ENCODE assay signal across 16 mouse cellular contexts in the genomic region with DNA sequence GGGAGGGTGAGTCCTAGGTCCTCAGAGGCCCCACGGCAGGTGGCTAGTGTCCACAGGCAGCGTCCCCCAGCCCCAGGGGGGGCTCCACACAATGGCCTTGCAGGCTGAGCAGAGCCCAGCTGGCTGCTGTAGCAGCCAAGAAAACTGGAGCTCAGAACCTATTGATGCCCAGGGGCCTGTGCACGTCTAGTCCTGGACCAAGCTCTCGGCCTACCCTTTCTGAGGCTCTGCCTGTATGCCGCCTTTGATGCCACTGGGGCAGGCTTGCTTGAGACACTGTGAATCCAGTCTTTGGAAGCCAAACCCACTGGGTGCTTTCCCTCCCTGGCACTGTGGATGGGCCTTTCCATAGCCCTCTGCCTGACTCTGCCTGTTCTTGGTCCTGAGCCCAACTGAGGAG. TPM values are rescaled to one million over a fixed set of nuclear protein-coding genes. Genes with fewer than 3 reads are reported as not detected.
A peak's percentile ranks its signal among the peaks of the same experiment; 100 is the strongest.
DNase-seq lines count a peak whose midpoint lies in the region; ATAC-seq and TF ChIP-seq lines count a peak whose summit lies in the region.
"Had no signal": no experiment of that assay in that cellular context is flagged by ENCODE, and none has a peak within 500 bp of the region (broad histone marks: within the 10 kb centered on the region; RNA-seq: fewer than 3 reads in every experiment).

No protein-coding gene starts in this region.

- H3K4me3 ChIP-seq in forebrain, embryonic 13.5 days: no peak overlapping the region
- H3K4me3 ChIP-seq in forebrain, embryonic 12.5 days (replicated peaks): no peak overlapping the region
- H3K4me3 ChIP-seq in lung, adult 2 months (replicated peaks; ENCODE audit: extremely low read depth, low read depth, low read length): no peak overlapping the region
- H3K4me3 ChIP-seq in intestine, postnatal 0 days (ENCODE audit: low read depth, low read length): no peak overlapping the region
- H3K4me3 ChIP-seq: embryonic facial prominence, embryonic 15.5 days; limb, embryonic 13.5 days; midbrain, embryonic 12.5 days had no signal

- no peaks in the 10 kb centered on the region for H3K36me3 ChIP-seq in forebrain, embryonic 13.5 days (ENCODE audit: poor library complexity, severe bottlenecking)
- H3K36me3 ChIP-seq in forebrain, embryonic 12.5 days (replicated peaks): no peaks in the 10 kb centered on the region
- no peaks in the 10 kb centered on the region for H3K36me3 ChIP-seq in intestine, postnatal 0 days (ENCODE audit: control insufficient read depth, insufficient read depth)
- H3K36me3 ChIP-seq: embryonic facial prominence, embryonic 15.5 days; limb, embryonic 13.5 days; midbrain, embryonic 12.5 days had no signal

- peak overlapping the region; percentile 31; the same call in 1 of the 2 replicates for H3K27ac ChIP-seq in forebrain, embryonic 13.5 days
- H3K27ac ChIP-seq in forebrain, embryonic 12.5 days: no peak overlapping the region
- H3K27ac ChIP-seq in intestine, postnatal 0 days (ENCODE audit: low read depth, low read length): no peak overlapping the region
- H3K27ac ChIP-seq: embryonic facial prominence, embryonic 15.5 days; limb, embryonic 13.5 days; midbrain, embryonic 12.5 days had no signal

- ATAC-seq in forebrain, embryonic 13.5 days: no peak
- no peak for ATAC-seq in forebrain, embryonic 12.5 days (ENCODE audit: low FRiP score)
- no peak for ATAC-seq in intestine, postnatal 0 days

- peaks cover 19% of the 10 kb centered on the region for H3K4me1 ChIP-seq in forebrain, embryonic 13.5 days
- H3K4me1 ChIP-seq in forebrain, embryonic 12.5 days: peaks cover 19% of the 10 kb centered on the region
- H3K4me1 ChIP-seq in lung, adult 2 months (ENCODE audit: control insufficient read depth, insufficient read depth, low read length): no peaks in the 10 kb centered on the region
- no peaks in the 10 kb centered on the region for H3K4me1 ChIP-seq in intestine, postnatal 0 days (replicated peaks; ENCODE audit: control insufficient read depth, insufficient read depth, low read length)

- H3K27me3 ChIP-seq in forebrain, embryonic 13.5 days: no peaks in the 10 kb centered on the region
- 0 out of 2 replicates have a peak, but pooled peaks cover 1% of the 10 kb centered on the region for H3K27me3 ChIP-seq in forebrain, embryonic 12.5 days
- H3K27me3 ChIP-seq in intestine, postnatal 0 days (replicated peaks; ENCODE audit: control insufficient read depth, insufficient read depth, low read length): no peaks in the 10 kb centered on the region
- H3K27me3 ChIP-seq: embryonic facial prominence, embryonic 15.5 days; limb, embryonic 13.5 days had no signal

- 54% methylated on average over 5 of the region's 5 CpGs for WGBS in forebrain, embryonic 13.5 days
- WGBS in forebrain, embryonic 12.5 days: 76% methylated on average over 5 of the region's 5 CpGs
- whole genome bisulfite sequencing in lung, adult 2 months: 76% methylated on average over 5 of the region's 5 CpGs
- WGBS in intestine, postnatal 0 days: 81% methylated on average over 5 of the region's 5 CpGs

- DNase-seq in right cerebral cortex, postnatal 36 days (ENCODE audit: low spot score in 2 of 2): peak; percentile 19 to 27
- no peak for DNase-seq in right cerebral cortex, postnatal 25 days
- DNase-seq in layer of hippocampus, postnatal 14 days (ENCODE audit: low spot score in 2 of 2): peak; percentile 34 to 60
- peak; percentile 90 for DNase-seq in retina, postnatal 1 day
- no peak for DNase-seq in lung, adult 2 months
- DNase-seq: gastrocnemius, postnatal 25 days; kidney, adult 8-10 months; thymus, postnatal 14 days had no signal

- H3K9me3 ChIP-seq in forebrain, embryonic 13.5 days (replicated peaks): no peaks in the 10 kb centered on the region
- no peaks in the 10 kb centered on the region for H3K9me3 ChIP-seq in forebrain, embryonic 12.5 days
- H3K9me3 ChIP-seq in intestine, postnatal 0 days (ENCODE audit: control insufficient read depth): no peaks in the 10 kb centered on the region
- H3K9me3 ChIP-seq: embryonic facial prominence, embryonic 15.5 days; limb, embryonic 13.5 days; midbrain, embryonic 12.5 days had no signal

- no peak for TF ChIP-seq CTCF in lung, adult 2 months (IDR thresholded peaks at IDR 0.05; ENCODE audit: insufficient read depth, low read length)
- no peak for TF ChIP-seq CTCF in intestine, postnatal 0 days (IDR thresholded peaks at IDR 0.05; ENCODE audit: low read depth)

- no peak overlapping the region for H3K9ac ChIP-seq in forebrain, embryonic 13.5 days
- H3K9ac ChIP-seq in forebrain, embryonic 12.5 days: no peak overlapping the region
- H3K9ac ChIP-seq in intestine, postnatal 0 days (ENCODE audit: low read depth, low read length): no peak overlapping the region
- H3K9ac ChIP-seq: embryonic facial prominence, embryonic 15.5 days; limb, embryonic 13.5 days; midbrain, embryonic 12.5 days had no signal

- TF ChIP-seq POLR2A in lung, adult 2 months (IDR thresholded peaks at IDR 0.05; ENCODE audit: borderline replicate concordance, extremely low read depth, low read depth, low read length): no peak

- no peak overlapping the region for H3K4me2 ChIP-seq in forebrain, embryonic 13.5 days
- no peak overlapping the region for H3K4me2 ChIP-seq in forebrain, embryonic 12.5 days
- no peak overlapping the region for H3K4me2 ChIP-seq in intestine, postnatal 0 days (replicated peaks; ENCODE audit: low read depth)
- H3K4me2 ChIP-seq: embryonic facial prominence, embryonic 15.5 days; limb, embryonic 13.5 days; midbrain, embryonic 12.5 days had no signal

RNA-seq across cellular contexts. Expression of gene Sstr5, which starts 22.4 kb away (rescaled TPM):
- polyA plus RNA-seq in forebrain, embryonic 13.5 days (2015; fragmentation: Nextera tagmentation; extraction: Ambion mirVana): 0.10 and 0.11 TPM in 2 replicates
- polyA plus RNA-seq in forebrain, embryonic 12.5 days (2016; fragmentation: Nextera tagmentation; extraction: Ambion mirVana): 0.10 TPM in 1 of 2 replicates, not detected in the other
- total RNA-seq in layer of hippocampus, postnatal 14 days (2021): under 1 TPM; 0.14 to 0.16 TPM
- polyA plus RNA-seq in lung, adult 2 months (2012; rRNA removed): 0.06 and 0.08 TPM in 2 replicates
- 0.64 and 0.77 TPM in 2 replicates for polyA plus RNA-seq in intestine, postnatal 0 days (2015; fragmentation: Nextera tagmentation; extraction: Ambion mirVana)
- total RNA-seq: gastrocnemius, postnatal 25 days; neutrophil, adult 5-6 weeks had no signal
- polyA plus RNA-seq: C2C12 had no signal

RNA-seq across cellular contexts. Expression of gene Sox8, which starts 51.0 kb away (rescaled TPM):
- polyA plus RNA-seq in forebrain, embryonic 13.5 days (2015; fragmentation: Nextera tagmentation; extraction: Ambion mirVana): 15.3 and 17.5 TPM in 2 replicates
- polyA plus RNA-seq in forebrain, embryonic 12.5 days (2016; fragmentation: Nextera tagmentation; extraction: Ambion mirVana): 10.3 and 15.1 TPM in 2 replicates
- 10 to 100 TPM; 78.2 to 81.1 TPM for total RNA-seq in layer of hippocampus, postnatal 14 days (2021)
- 0.49 and 0.62 TPM in 2 replicates for polyA plus RNA-seq in lung, adult 2 months (2012; rRNA removed)
- polyA plus RNA-seq in intestine, postnatal 0 days (2015; fragmentation: Nextera tagmentation; extraction: Ambion mirVana): 1.7 and 2.5 TPM in 2 replicates
- total RNA-seq: neutrophil, adult 5-6 weeks had no signal

RNA-seq across cellular contexts. Expression of gene Lmf1, which starts 59.4 kb away (rescaled TPM):
- polyA plus RNA-seq in forebrain, embryonic 13.5 days (2015; fragmentation: Nextera tagmentation; extraction: Ambion mirVana): 19.7 and 20.9 TPM in 2 replicates
- 17.8 and 21.0 TPM in 2 replicates for polyA plus RNA-seq in forebrain, embryonic 12.5 days (2016; fragmentation: Nextera tagmentation; extraction: Ambion mirVana)
- total RNA-seq in layer of hippocampus, postnatal 14 days (2021): 10 to 100 TPM; 26.2 to 27.2 TPM
- 15.8 and 22.4 TPM in 2 replicates for polyA plus RNA-seq in lung, adult 2 months (2012; rRNA removed)
- polyA plus RNA-seq in intestine, postnatal 0 days (2015; fragmentation: Nextera tagmentation; extraction: Ambion mirVana): 16.1 and 16.5 TPM in 2 replicates

Comparison
In these comparisons a context has a peak if more than half of its experiments do, and no peak if none do; other contexts are left out.
1. DNase-seq: peak in right cerebral cortex, postnatal 36 days (2 of 2), layer of hippocampus, postnatal 14 days (2 of 2) and retina, postnatal 1 day (single experiment); none in right cerebral cortex, postnatal 25 days (single experiment) and lung, adult 2 months (single experiment).